Mouse (Mus musculus) kidney, postnatal 0 days (tissue): ENCODE measurements around the gene Cnot6l. TPM values are rescaled to one million over a fixed set of nuclear protein-coding genes. Genes with fewer than 3 reads are reported as not detected.
A peak's percentile ranks its signal among the peaks of the same experiment; 100 is the strongest.

Experiments used
- ATAC-seq: fragments of 200-750 bp; cut with Nextera tagmentation; replicated peaks from 2 replicates; pipeline ENCODE4 v1.8.0; 2017; ENCODE audit warnings: low read depth, moderate number of reproducible peaks, moderate TSS enrichment, moderate library complexity; ENCODE audit not compliant: low FRiP score
- DNase-seq: peaks from one replicate; pipeline ENCODE4 v3.0.0-alpha.2; 2016; ENCODE audit warnings: low spot score
- H3K27ac ChIP-seq: fragments of 300-500 bp; sonication (generic); 2 replicates; pipeline ENCODE4 v1.5.1; 2014; ENCODE audit warnings: mild to moderate bottlenecking
- H3K27me3 ChIP-seq: fragments of 300-500 bp; sonication (generic); 2 replicates; pipeline ENCODE4 v1.6.1; 2014; ENCODE audit warnings: low read length, mixed read lengths; ENCODE audit not compliant: insufficient read depth
- H3K36me3 ChIP-seq: fragments of 300-500 bp; sonication (generic); 2 replicates; pipeline ENCODE4 v1.6.1; 2014; ENCODE audit warnings: low read length, mixed read lengths; ENCODE audit not compliant: insufficient read depth
- H3K4me1 ChIP-seq: fragments of 300-500 bp; sonication (generic); replicated peaks from 2 replicates; pipeline ENCODE4 v1.6.1; 2014; ENCODE audit warnings: antibody characterized with exemption, low read length, mixed read lengths; ENCODE audit not compliant: insufficient read depth
- H3K4me2 ChIP-seq: fragments of 300-500 bp; sonication (generic); 2 replicates; pipeline ENCODE4 v1.6.1; 2014; ENCODE audit warnings: mild to moderate bottlenecking, low read length, moderate library complexity, mixed read lengths
- H3K4me3 ChIP-seq: fragments of 300-500 bp; sonication (generic); replicated peaks from 2 replicates; pipeline ENCODE4 v1.5.1; 2014; ENCODE audit warnings: low read depth, low read length
- H3K9ac ChIP-seq: fragments of 300-500 bp; sonication (generic); 2 replicates; pipeline ENCODE4 v1.6.1; 2014; ENCODE audit warnings: low read depth, low read length
- H3K9me3 ChIP-seq: fragments of 300-500 bp; sonication (generic); replicated peaks from 2 replicates; pipeline ENCODE4 v1.6.1; 2016; ENCODE audit warnings: low read length, inconsistent platforms, mixed read lengths
- CTCF ChIP-seq: IDR thresholded peaks from 2 replicates; pipeline ENCODE4 v1.5.1; 2016; ENCODE audit warnings: antibody characterized with exemption, low read depth, mild to moderate bottlenecking, moderate library complexity
- WGBS: fragments of 180-500 bp; shearing (Covaris S2); extraction: QIAGEN DNeasy Blood & Tissue Kit; methylation state at CpG from one replicate; pipeline ENCODE4 v1.1.7; 2014; 5-methylcytosine and 5-hydroxymethylcytosine counted together
- polyA plus RNA-seq: library from polyadenylated mRNA; unstranded; fragments of >200 nt; fragmentation: Nextera tagmentation; extraction: Ambion mirVana; gene quantifications from 2 replicates; pipeline ENCODE4 v1.2.1, GENCODE M21; 2015

The Cnot6l gene
- polyA plus RNA-seq, 1 experiment from 2014 or later, result 42.4 TPM

DNA sequence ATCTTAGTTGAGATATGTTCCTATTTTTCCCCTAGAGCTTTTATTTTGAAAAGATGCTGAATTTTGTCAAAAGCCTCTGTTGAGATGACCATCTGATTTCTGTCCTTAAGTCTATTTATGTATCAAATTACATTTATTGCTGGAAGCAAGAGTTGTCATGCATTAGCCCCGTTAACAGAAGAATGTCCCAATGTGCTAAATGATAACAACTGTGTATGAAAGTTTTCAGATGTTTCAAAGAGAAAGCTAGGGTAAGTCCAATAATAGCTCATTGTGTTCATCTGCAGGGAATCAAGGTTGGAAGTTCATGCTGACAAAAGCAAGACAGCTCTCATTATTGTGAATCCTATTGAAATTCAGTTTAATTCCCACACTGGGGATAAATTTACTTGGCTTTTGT, 129.9 kb downstream of the Cnot6l start:
- no peak overlapping the region for H3K27ac ChIP-seq
- no peaks in the 10 kb centered on the region for H3K4me1 ChIP-seq
- WGBS, result 18% methylated on average over 1 of the region's 1 CpGs
- no peak overlapping the region for H3K9ac ChIP-seq
- no peaks in the 10 kb centered on the region for H3K36me3 ChIP-seq
- H3K9me3 ChIP-seq, result no peaks in the 10 kb centered on the region
- DNase-seq (peak; percentile 69), ATAC-seq (no peak)
- no peaks in the 10 kb centered on the region for H3K27me3 ChIP-seq
- no peak overlapping the region for H3K4me3 ChIP-seq
- TF ChIP-seq CTCF, result no peak
- H3K4me2 ChIP-seq, result no peak overlapping the region

DNA sequence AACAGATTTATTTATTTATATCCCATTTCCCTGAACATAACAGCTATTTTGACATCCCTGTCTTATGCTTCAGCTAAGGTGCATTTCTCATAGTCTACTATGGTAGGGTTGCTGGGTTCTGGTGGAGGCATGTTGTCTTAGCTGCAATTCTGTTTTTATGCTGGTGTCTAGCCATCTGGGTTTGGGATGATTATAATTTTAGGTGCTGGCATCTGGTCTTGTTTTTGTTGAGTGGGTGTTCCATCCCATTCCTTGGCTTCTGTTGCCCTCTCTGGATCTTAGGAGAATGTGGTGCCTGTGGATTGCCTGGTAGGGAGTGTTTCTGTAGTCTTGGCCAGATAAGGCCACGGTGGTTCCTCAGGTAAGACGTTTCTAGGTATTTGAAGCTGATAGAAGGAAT, 134.2 kb downstream of the Cnot6l start:
- H3K27ac ChIP-seq, result no peak overlapping the region
- H3K4me2 ChIP-seq, result no peak overlapping the region
- ATAC-seq (no peak), DNase-seq (no peak)
- 83% methylated on average over 2 of the region's 2 CpGs for WGBS
- no peak overlapping the region for H3K4me3 ChIP-seq
- H3K9ac ChIP-seq, result no peak overlapping the region
- no peaks in the 10 kb centered on the region for H3K36me3 ChIP-seq
- TF ChIP-seq CTCF, result no peak
- H3K9me3 ChIP-seq, result no peaks in the 10 kb centered on the region
- H3K4me1 ChIP-seq, result no peaks in the 10 kb centered on the region
- H3K27me3 ChIP-seq, result no peaks in the 10 kb centered on the region

Other genes with a start within 250 kb of the Cnot6l start
- gene Cxcl13, start 207.2 kb downstream of the Cnot6l start, polyA plus RNA-seq, result 4.9 and 6.0 TPM in 2 replicates
- 26.3 and 26.5 TPM in 2 replicates for gene Mrpl1, start 45.3 kb upstream of the Cnot6l start, polyA plus RNA-seq
- gene Fras1, start 209.8 kb upstream of the Cnot6l start, polyA plus RNA-seq, result 15.8 and 19.6 TPM in 2 replicates